Mouse (Mus musculus) myocyte (in vitro differentiated cells): ENCODE results near the gene Coa3. TPM values are rescaled to one million over a fixed set of nuclear protein-coding genes. Genes with fewer than 3 reads are reported as not detected.
A peak's percentile ranks its signal among the peaks of the same experiment; 100 is the strongest.

Experiments used
- H3K27me3 ChIP-seq: one replicate; pipeline ENCODE4 v1.6.1; 2011; ENCODE audit not compliant: control insufficient read depth, insufficient read depth, insufficient read length
- H3K36me3 ChIP-seq: one replicate; pipeline ENCODE4 v1.6.1; 2011; ENCODE audit not compliant: control insufficient read depth, insufficient read depth
- H3K4me2 ChIP-seq: one replicate; pipeline ENCODE4 v1.6.1; 2011; ENCODE audit warnings: low read depth, control low read depth
- H3K4me3 ChIP-seq: one replicate; pipeline ENCODE4 v1.5.1; 2011; ENCODE audit warnings: mild to moderate bottlenecking, control low read depth, moderate library complexity
- H3K79me2 ChIP-seq: one replicate; pipeline ENCODE4 v1.6.1; 2011; ENCODE audit not compliant: control insufficient read depth, insufficient read depth
- H3ac ChIP-seq: one replicate; pipeline ENCODE4 v1.6.1; 2011; ENCODE audit not compliant: control insufficient read depth, insufficient read length
- CEBPB ChIP-seq: IDR thresholded peaks from 2 replicates; pipeline ENCODE4 v1.6.1; 2011; ENCODE audit warnings: mild to moderate bottlenecking, moderate library complexity; ENCODE audit not compliant: poor library complexity, insufficient read depth, severe bottlenecking
- E2F4 ChIP-seq: IDR thresholded peaks from one replicate; pipeline ENCODE4 v1.6.1; 2011; ENCODE audit warnings: mild to moderate bottlenecking, control low read depth, moderate library complexity; ENCODE audit not compliant: insufficient read depth
- MAX ChIP-seq: IDR thresholded peaks from one replicate; pipeline ENCODE4 v1.6.1; 2011; ENCODE audit warnings: low read depth, mild to moderate bottlenecking, control low read depth
- MYOD1 ChIP-seq, 3 experiments: IDR thresholded peaks; one replicate each; pipeline ENCODE4 v1.6.1; 2011; ENCODE audit warnings: control low read depth in 2 of 3, low read depth in 2 of 3, mild to moderate bottlenecking in 2 of 3, moderate library complexity in 1 of 3; ENCODE audit not compliant: insufficient read length in 2 of 3, control insufficient read depth in 1 of 3
- MYOG ChIP-seq, 3 experiments: IDR thresholded peaks; one replicate each; pipeline ENCODE4 v1.6.1; 2011; ENCODE audit warnings: control low read depth in 2 of 3, low read depth in 2 of 3, mild to moderate bottlenecking in 2 of 3; ENCODE audit not compliant: insufficient read length in 2 of 3, control insufficient read depth in 1 of 3, insufficient read depth in 1 of 3
- POLR2A ChIP-seq: IDR thresholded peaks from one replicate; pipeline ENCODE4 v1.6.1; 2011; ENCODE audit warnings: low read depth, mild to moderate bottlenecking, control low read depth, moderate library complexity; ENCODE audit not compliant: insufficient read length
- POLR2AphosphoS2 ChIP-seq: IDR thresholded peaks from one replicate; pipeline ENCODE4 v1.6.1; 2011; ENCODE audit warnings: low read depth, control low read depth; ENCODE audit not compliant: insufficient read length
- REST ChIP-seq: IDR thresholded peaks from one replicate; pipeline ENCODE4 v1.6.1; 2011; ENCODE audit warnings: mild to moderate bottlenecking, control low read depth, moderate library complexity; ENCODE audit not compliant: insufficient read depth, insufficient read length
- SRF ChIP-seq: IDR thresholded peaks from one replicate; pipeline ENCODE4 v1.6.1; 2011; ENCODE audit warnings: low read depth; ENCODE audit not compliant: control insufficient read depth, insufficient read length
- TCF12 ChIP-seq: IDR thresholded peaks from one replicate; pipeline ENCODE4 v1.6.1; 2011; ENCODE audit warnings: mild to moderate bottlenecking, control low read depth; ENCODE audit not compliant: poor library complexity, insufficient read depth, severe bottlenecking
- TCF3 ChIP-seq: IDR thresholded peaks from one replicate; pipeline ENCODE4 v1.6.1; 2011; ENCODE audit warnings: low read depth, control low read depth; ENCODE audit not compliant: insufficient read length
- USF1 ChIP-seq: IDR thresholded peaks from one replicate; pipeline ENCODE4 v1.6.1; 2011; ENCODE audit warnings: low read depth, mild to moderate bottlenecking, control low read depth, moderate library complexity
- polyA plus RNA-seq: library from polyadenylated mRNA; unstranded; fragments of >200 nt; fragmentation: generic; extraction: Trizol; gene quantifications from one replicate; pipeline ENCODE4 v1.2.1, GENCODE M21; 2012; ENCODE audit warnings: missing spikeins

The Coa3 gene
- polyA plus RNA-seq, 1 experiment: 155 TPM

- Histone ChIP-seq H3ac (no peak overlapping the region), H3K4me2 (no peak overlapping the region), H3K36me3 (no peaks in the 10 kb centered on the region), H3K4me3 (no peak overlapping the region), H3K27me3 (no peaks in the 10 kb centered on the region), H3K79me2 (no peaks in the 10 kb centered on the region)
- TF ChIP-seq CEBPB: no peak
- no peak for TF ChIP-seq SRF
These were observed 44.8 kb downstream of the Coa3 start for GRCm38 (mm10) chr11:101234124-101234523.

- Histone ChIP-seq H3K36me3 (no peaks in the 10 kb centered on the region), H3K4me2 (no peak overlapping the region), H3ac (no peak overlapping the region), H3K4me3 (no peak overlapping the region), H3K27me3 (no peaks in the 10 kb centered on the region), H3K79me2 (no peaks in the 10 kb centered on the region)
- TF ChIP-seq CEBPB (no peak), USF1 (no peak), REST (no peak), POLR2AphosphoS2 (no peak), MYOG (IDR thresholded peaks at IDR 0.05; ENCODE audit: control insufficient read depth in 1 of 3, insufficient read depth in 1 of 3, insufficient read length in 2 of 3, low read depth in 2 of 3) (no peak), TCF3 (no peak), MAX (no peak), POLR2A (no peak), E2F4 (no peak), TCF12 (no peak), SRF (no peak), MYOD1 (IDR thresholded peaks at IDR 0.05; ENCODE audit: control insufficient read depth in 1 of 3, insufficient read length in 2 of 3, low read depth in 2 of 3) (no peak)
These were observed 45.7 kb downstream of the Coa3 start for GRCm38 (mm10) chr11:101233240-101233639.

- Histone ChIP-seq H3K4me3 (no peak overlapping the region), H3K79me2 (no peaks in the 10 kb centered on the region), H3K27me3 (no peaks in the 10 kb centered on the region), H3K4me2 (peak overlapping the region; percentile 55), H3ac (no peak overlapping the region), H3K36me3 (no peaks in the 10 kb centered on the region)
- TF ChIP-seq TCF12 (no peak), SRF (no peak), MAX (no peak), REST (no peak), E2F4 (no peak), TCF3 (no peak), POLR2A (no peak), MYOD1 (IDR thresholded peaks at IDR 0.05; ENCODE audit: control insufficient read depth in 1 of 3, insufficient read length in 2 of 3, low read depth in 2 of 3) (no peak), MYOG (IDR thresholded peaks at IDR 0.05; ENCODE audit: control insufficient read depth in 1 of 3, insufficient read depth in 1 of 3, insufficient read length in 2 of 3, low read depth in 2 of 3) (no peak)
These were observed 46.7 kb downstream of the Coa3 start for GRCm38 (mm10) chr11:101232010-101232839.

- Histone ChIP-seq H3K27me3 (no peaks in the 10 kb centered on the region), H3ac (no peak overlapping the region), H3K4me3 (no peak overlapping the region), H3K4me2 (peak overlapping the region; percentile 55), H3K36me3 (no peaks in the 10 kb centered on the region), H3K79me2 (no peaks in the 10 kb centered on the region)
- TF ChIP-seq TCF12 (no peak), TCF3 (no peak), MYOG (IDR thresholded peaks at IDR 0.05; ENCODE audit: control insufficient read depth in 1 of 3, insufficient read depth in 1 of 3, insufficient read length in 2 of 3, low read depth in 2 of 3) (no peak), POLR2A (no peak), MAX (no peak), MYOD1 (IDR thresholded peaks at IDR 0.05; ENCODE audit: control insufficient read depth in 1 of 3, insufficient read length in 2 of 3, low read depth in 2 of 3) (no peak), CEBPB (no peak)
These were observed 47.7 kb downstream of the Coa3 start for GRCm38 (mm10) chr11:101230991-101231871.

GRCm38 (mm10) chr11:101230526-101230925 is 48.4 kb downstream of the Coa3 start:
- Histone ChIP-seq H3K4me2 (peak overlapping the region; percentile 55), H3ac (no peak overlapping the region), H3K27me3 (no peaks in the 10 kb centered on the region), H3K79me2 (no peaks in the 10 kb centered on the region), H3K36me3 (no peaks in the 10 kb centered on the region), H3K4me3 (no peak overlapping the region)
- TF ChIP-seq POLR2AphosphoS2 (no peak), TCF12 (no peak), MYOD1 (IDR thresholded peaks at IDR 0.05; ENCODE audit: control insufficient read depth in 1 of 3, insufficient read length in 2 of 3, low read depth in 2 of 3) (no peak)
